Comparison of ENCODE assay signal across 26 mouse cellular contexts in the genomic region with DNA sequence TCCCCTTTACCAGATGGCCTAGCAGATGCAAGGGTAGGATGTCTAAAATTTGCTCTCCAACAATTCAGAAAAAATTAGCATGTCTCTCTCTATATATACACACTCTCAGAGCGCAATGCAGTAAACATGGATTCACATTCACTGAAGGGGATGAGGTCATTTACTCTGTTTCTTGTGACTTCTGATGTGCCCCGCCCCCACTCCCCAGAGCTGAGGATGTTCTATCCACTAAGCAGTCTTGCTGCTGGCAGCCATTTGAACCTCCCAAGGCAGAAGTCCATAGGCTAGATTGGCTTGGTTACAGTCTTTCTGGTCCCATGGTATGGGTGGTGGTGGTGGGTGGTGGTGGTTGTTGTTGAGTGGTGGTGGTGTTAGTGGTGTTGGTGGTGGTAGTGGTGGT. TPM values are rescaled to one million over a fixed set of nuclear protein-coding genes. Genes with fewer than 3 reads are reported as not detected.
DNase-seq lines count a peak whose midpoint lies in the region; ATAC-seq and TF ChIP-seq lines count a peak whose summit lies in the region.
"Had no signal": no experiment of that assay in that cellular context is flagged by ENCODE, and none has a peak within 500 bp of the region (broad histone marks: within the 10 kb centered on the region; RNA-seq: fewer than 3 reads in every experiment).

No protein-coding gene starts in this region.

- TF ChIP-seq CTCF in lung, postnatal 0 days (IDR thresholded peaks at IDR 0.05): no peak
- TF ChIP-seq CTCF in lung, adult 2 months (IDR thresholded peaks at IDR 0.05; ENCODE audit: insufficient read depth, low read length): no peak

- H3K9ac ChIP-seq in lung, postnatal 0 days (replicated peaks; ENCODE audit: low read depth): no peak overlapping the region
- H3K9ac ChIP-seq: forebrain, embryonic 13.5 days; hindbrain, embryonic 14.5 days had no signal

- DNase-seq in heart, adult 11 months: peak; percentile 86
- DNase-seq in heart, embryonic 10.5 days (ENCODE audit: low spot score): no peak
- no peak for DNase-seq in lung, postnatal 0 days (ENCODE audit: low spot score)
- no peak for DNase-seq in lung, adult 2 months
- DNase-seq in R1 (ENCODE audit: low read depth, low spot score): peak; percentile 70
- DNase-seq in thymus, adult 18-20 months: no peak
- DNase-seq in lung, adult 18-20 months: no peak
- DNase-seq: adrenal gland, adult 2 months; adrenal gland, postnatal 14 days; cerebellum, adult 18-20 months; cerebellum, adult 9-10 months; cerebellum, postnatal 14 days; gastrocnemius, postnatal 25 days; heart, adult 2 months; heart, postnatal 14 days; heart, postnatal 4 days had no signal

- H3K4me3 ChIP-seq in heart, embryonic 10.5 days: no peak overlapping the region
- no peak overlapping the region for H3K4me3 ChIP-seq in lung, postnatal 0 days (ENCODE audit: low read depth, low read length)
- no peak overlapping the region for H3K4me3 ChIP-seq in lung, adult 2 months (replicated peaks; ENCODE audit: extremely low read depth, low read depth, low read length)
- H3K4me3 ChIP-seq in brown adipose tissue, adult 24 weeks (ENCODE audit: insufficient read depth, low read depth, low read length): no peak overlapping the region
- H3K4me3 ChIP-seq: forebrain, embryonic 10.5 days; forebrain, embryonic 13.5 days; heart, adult 2 months; heart, embryonic 13.5 days had no signal

- no peaks in the 10 kb centered on the region for H3K9me3 ChIP-seq in heart, embryonic 10.5 days
- H3K9me3 ChIP-seq in lung, postnatal 0 days (ENCODE audit: low read length): no peaks in the 10 kb centered on the region
- H3K9me3 ChIP-seq: forebrain, embryonic 10.5 days; forebrain, embryonic 13.5 days; heart, embryonic 13.5 days had no signal

- no peak overlapping the region for H3K4me2 ChIP-seq in lung, postnatal 0 days (replicated peaks; ENCODE audit: low read depth, low read length)
- H3K4me2 ChIP-seq: forebrain, embryonic 13.5 days; heart, embryonic 13.5 days; hindbrain, embryonic 14.5 days had no signal

- no peak for TF ChIP-seq EP300 in lung, postnatal 0 days (IDR thresholded peaks at IDR 0.05)

- no peak overlapping the region for H3K27ac ChIP-seq in heart, embryonic 10.5 days
- H3K27ac ChIP-seq in lung, postnatal 0 days (ENCODE audit: low read length): 0 out of 2 replicates have a peak overlapping the region, but pooled peaks have one; percentile 38
- H3K27ac ChIP-seq in brown adipose tissue, adult 24 weeks (replicated peaks; ENCODE audit: low read depth, low read length): peak overlapping the region; percentile 55
- H3K27ac ChIP-seq: forebrain, embryonic 10.5 days; forebrain, embryonic 13.5 days; hindbrain, embryonic 14.5 days; hindbrain, postnatal 0 days had no signal

- no peak for ATAC-seq in lung, postnatal 0 days
- ATAC-seq: forebrain, embryonic 13.5 days; forebrain, embryonic 16.5 days; hindbrain, postnatal 0 days; inflammation-experienced regulatory T-cells, adult 6 months; intestine, embryonic 16.5 days had no signal

- peaks cover 10% of the 10 kb centered on the region; the same call in 1 of the 2 replicates for H3K36me3 ChIP-seq in heart, embryonic 10.5 days
- H3K36me3 ChIP-seq in lung, postnatal 0 days (ENCODE audit: insufficient read depth, low read length): peaks cover 21% of the 10 kb centered on the region
- H3K36me3 ChIP-seq: forebrain, embryonic 10.5 days had no signal

- WGBS in heart, embryonic 10.5 days: 88% methylated on average over 2 of the region's 2 CpGs
- WGBS in lung, postnatal 0 days: 98% methylated on average over 2 of the region's 2 CpGs
- 78% methylated on average over 2 of the region's 2 CpGs for WGBS in lung, adult 2 months

- TF ChIP-seq POLR2A in lung, adult 2 months (IDR thresholded peaks at IDR 0.05; ENCODE audit: borderline replicate concordance, extremely low read depth, low read depth, low read length): no peak

- peaks cover 46% of the 10 kb centered on the region for H3K4me1 ChIP-seq in heart, embryonic 10.5 days
- no peaks in the 10 kb centered on the region for H3K4me1 ChIP-seq in lung, postnatal 0 days (ENCODE audit: insufficient read depth, low read depth, low read length)
- peaks cover 15% of the 10 kb centered on the region for H3K4me1 ChIP-seq in lung, adult 2 months (ENCODE audit: control insufficient read depth, insufficient read depth, low read length)
- peaks cover 55% of the 10 kb centered on the region for H3K4me1 ChIP-seq in brown adipose tissue, adult 24 weeks (ENCODE audit: control insufficient read depth, insufficient read depth, insufficient read length, low read length)
- H3K4me1 ChIP-seq: forebrain, embryonic 10.5 days; forebrain, embryonic 13.5 days had no signal

- H3K27me3 ChIP-seq in heart, embryonic 10.5 days (ENCODE audit: insufficient read depth, poor library complexity, severe bottlenecking): peaks cover 4% of the 10 kb centered on the region; the same call in 1 of the 2 replicates
- no peaks in the 10 kb centered on the region for H3K27me3 ChIP-seq in lung, postnatal 0 days (replicated peaks; ENCODE audit: insufficient read depth, low read length)
- H3K27me3 ChIP-seq: CH12.LX; forebrain, embryonic 13.5 days; heart, embryonic 13.5 days had no signal

RNA-seq across cellular contexts. Expression of a gene that starts 17.9 kb away (rescaled TPM):
- 7.8 and 13.1 TPM in 2 replicates for polyA plus RNA-seq in heart, embryonic 10.5 days (2016; fragmentation: Nextera tagmentation; extraction: Ambion mirVana)
- polyA plus RNA-seq in lung, postnatal 0 days (2015; fragmentation: Nextera tagmentation; extraction: Ambion mirVana): 21.1 and 22.9 TPM in 2 replicates
- 38.3 and 39.4 TPM in 2 replicates for polyA plus RNA-seq in lung, adult 2 months (2012; rRNA removed)
- polyA plus RNA-seq in brown adipose tissue, adult 24 weeks (2012; ENCODE audit: insufficient read depth, insufficient read length, missing spikeins): 16.6 and 17.9 TPM in 2 replicates

RNA-seq across cellular contexts. Expression of a gene that starts 35.7 kb away (rescaled TPM):
- 1.7 and 2.6 TPM in 2 replicates for polyA plus RNA-seq in heart, embryonic 10.5 days (2016; fragmentation: Nextera tagmentation; extraction: Ambion mirVana)
- 0.74 and 0.75 TPM in 2 replicates for polyA plus RNA-seq in lung, postnatal 0 days (2015; fragmentation: Nextera tagmentation; extraction: Ambion mirVana)
- 12.9 and 16.9 TPM in 2 replicates for polyA plus RNA-seq in lung, adult 2 months (2012; rRNA removed)
- polyA plus RNA-seq in brown adipose tissue, adult 24 weeks (2012; ENCODE audit: insufficient read depth, insufficient read length, missing spikeins): 4.6 and 7.5 TPM in 2 replicates
- polyA plus RNA-seq: forebrain, embryonic 10.5 days had no signal

RNA-seq across cellular contexts. Expression of a gene that starts 42.4 kb away (rescaled TPM):
- polyA plus RNA-seq in heart, embryonic 10.5 days (2016; fragmentation: Nextera tagmentation; extraction: Ambion mirVana): 4.6 and 7.2 TPM in 2 replicates
- polyA plus RNA-seq in lung, postnatal 0 days (2015; fragmentation: Nextera tagmentation; extraction: Ambion mirVana): 35.7 and 40.5 TPM in 2 replicates
- polyA plus RNA-seq in lung, adult 2 months (2012; rRNA removed): 59.4 and 80.1 TPM in 2 replicates
- polyA plus RNA-seq in brown adipose tissue, adult 24 weeks (2012; ENCODE audit: insufficient read depth, insufficient read length, missing spikeins): 60.4 and 62.3 TPM in 2 replicates
- polyA plus RNA-seq: inflammation-experienced regulatory T-cells, adult 6 months had no signal

Comparison
In these comparisons a context has a peak if more than half of its experiments do, and no peak if none do; other contexts are left out.
1. DNase-seq: peak in heart, adult 11 months (single experiment) and R1 (single experiment); none in heart, embryonic 10.5 days (single experiment), lung, postnatal 0 days (single experiment), lung, adult 2 months (single experiment), thymus, adult 18-20 months (0 of 2) and lung, adult 18-20 months (0 of 2).